Mouse (Mus musculus): ENCODE data around the gene Apoc2. TPM values are rescaled to one million over a fixed set of nuclear protein-coding genes. Genes with fewer than 3 reads are reported as not detected.

The Apoc2 gene
- polyA plus RNA-seq, 1 experiment, result not detected

DNA sequence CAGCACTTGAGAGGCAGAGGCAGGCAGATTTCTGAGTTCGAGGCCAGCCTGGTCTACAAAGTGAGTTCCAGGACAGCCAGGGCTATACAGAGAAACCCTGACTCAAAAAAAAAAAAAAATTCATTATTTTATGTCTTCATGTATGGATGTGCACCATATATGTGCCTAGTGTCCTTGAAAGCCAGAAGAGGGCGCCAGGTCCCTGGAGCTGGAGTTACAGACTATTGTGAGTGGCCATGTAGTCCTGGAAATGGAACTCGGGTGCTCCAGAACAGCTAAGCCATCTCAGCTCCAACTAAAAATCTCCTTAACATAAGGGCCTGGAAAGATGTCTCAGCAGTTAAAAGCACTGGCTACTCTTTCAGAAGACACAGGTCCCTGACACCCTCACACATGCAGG, 11.0 kb downstream of the Apoc2 start:
- Histone ChIP-seq H3K36me3 (ENCODE audit: control insufficient read depth, insufficient read depth) (no peaks in the 10 kb centered on the region), H3K4me2 (ENCODE audit: low read depth) (no peak overlapping the region), H3ac (ENCODE audit: control insufficient read depth, insufficient read length) (no peak overlapping the region), H3K27me3 (ENCODE audit: control insufficient read depth, insufficient read depth, insufficient read length) (no peaks in the 10 kb centered on the region), H3K79me2 (ENCODE audit: control insufficient read depth, insufficient read depth) (peaks cover 28% of the 10 kb centered on the region), H3K4me3 (no peak overlapping the region)
- TF ChIP-seq POLR2AphosphoS2 (IDR thresholded peaks at IDR 0.05; ENCODE audit: insufficient read length, low read depth) (no peak), POLR2A (IDR thresholded peaks at IDR 0.05; ENCODE audit: insufficient read length, low read depth) (no peak), SRF (IDR thresholded peaks at IDR 0.05; ENCODE audit: control insufficient read depth, insufficient read length, low read depth) (no peak), TCF3 (IDR thresholded peaks at IDR 0.05; ENCODE audit: insufficient read length, low read depth) (no peak), E2F4 (IDR thresholded peaks at IDR 0.05; ENCODE audit: insufficient read depth) (no peak), MYOD1 (IDR thresholded peaks at IDR 0.05; ENCODE audit: control insufficient read depth in 1 of 3, insufficient read length in 2 of 3, low read depth in 2 of 3) (no peak), CEBPB (IDR thresholded peaks at IDR 0.05; ENCODE audit: insufficient read depth, poor library complexity, severe bottlenecking) (no peak), TCF12 (IDR thresholded peaks at IDR 0.05; ENCODE audit: insufficient read depth, poor library complexity, severe bottlenecking) (no peak), MYOG (IDR thresholded peaks at IDR 0.05; ENCODE audit: control insufficient read depth in 1 of 3, insufficient read depth in 1 of 3, insufficient read length in 2 of 3, low read depth in 2 of 3) (no peak), REST (IDR thresholded peaks at IDR 0.05; ENCODE audit: insufficient read depth, insufficient read length) (no peak), MAX (IDR thresholded peaks at IDR 0.05; ENCODE audit: low read depth) (no peak), USF1 (IDR thresholded peaks at IDR 0.05; ENCODE audit: low read depth) (no peak)

DNA sequence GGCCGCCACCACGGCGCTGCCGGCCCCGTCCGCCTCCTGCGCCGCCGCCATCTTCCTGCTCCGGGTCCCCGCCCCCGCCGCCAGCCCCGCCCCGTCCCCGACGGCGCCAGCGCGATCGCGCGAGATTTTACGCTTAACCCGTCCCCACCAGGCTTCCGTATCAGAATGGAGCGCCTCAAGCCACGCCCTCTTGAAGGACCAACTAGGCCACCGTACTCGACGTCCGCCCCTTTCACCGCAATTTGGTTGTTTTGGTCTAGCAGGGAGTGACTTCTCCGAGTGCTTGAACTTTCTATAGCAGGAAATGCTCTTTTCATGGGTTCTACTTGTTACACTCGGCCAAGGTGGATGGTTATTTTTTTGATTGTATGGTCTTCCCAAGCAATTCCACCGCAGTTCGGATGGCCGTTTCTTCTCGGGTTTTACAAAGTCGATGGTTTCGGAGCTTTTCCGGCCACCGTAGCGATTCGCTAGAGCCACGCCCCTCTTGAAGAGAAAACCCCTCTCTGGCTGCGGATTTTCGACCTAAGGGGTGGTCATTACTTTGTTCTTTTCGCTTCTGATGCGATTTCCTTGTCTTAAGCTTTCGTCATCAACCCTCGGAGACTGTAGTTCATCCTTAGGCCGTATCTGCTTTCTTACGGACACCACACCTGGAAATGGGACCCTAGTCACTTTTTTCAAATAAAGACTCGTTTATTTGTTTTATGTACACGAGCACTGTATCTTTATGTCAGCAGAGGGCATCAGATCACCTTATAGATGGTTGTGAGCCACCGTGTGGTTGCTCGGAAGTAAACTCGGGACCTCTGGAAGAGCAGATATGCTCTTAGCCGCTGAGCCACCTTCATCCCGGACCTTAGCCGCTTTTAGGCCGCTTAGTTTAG, 12.5 kb downstream of the Apoc2 start, which contains the start of gene Clptm1:
Gene Clptm1 (minus strand): TSS at position 79 of the 887 bp plus-strand sequence.
- Histone ChIP-seq H3ac (ENCODE audit: control insufficient read depth, insufficient read length) (peak within 1 kb of the TSS; percentile 72), H3K4me3 (peak within 1 kb of the TSS; percentile 80), H3K27me3 (ENCODE audit: control insufficient read depth, insufficient read depth, insufficient read length) (no peaks in the 10 kb centered on the region), H3K4me2 (ENCODE audit: low read depth) (peak within 1 kb of the TSS; percentile 95), H3K79me2 (ENCODE audit: control insufficient read depth, insufficient read depth) (peaks cover 42% of the 10 kb centered on the region), H3K36me3 (ENCODE audit: control insufficient read depth, insufficient read depth) (no peaks in the 10 kb centered on the region)
- TF ChIP-seq SRF (IDR thresholded peaks at IDR 0.05; ENCODE audit: control insufficient read depth, insufficient read length, low read depth) (no peak), TCF12 (IDR thresholded peaks at IDR 0.05; ENCODE audit: insufficient read depth, poor library complexity, severe bottlenecking) (no peak), USF1 (IDR thresholded peaks at IDR 0.05; ENCODE audit: low read depth) (no peak), REST (IDR thresholded peaks at IDR 0.05; ENCODE audit: insufficient read depth, insufficient read length) (no peak), POLR2AphosphoS2 (IDR thresholded peaks at IDR 0.05; ENCODE audit: insufficient read length, low read depth) (peak; percentile 74), E2F4 (IDR thresholded peaks at IDR 0.05; ENCODE audit: insufficient read depth) (no peak), MAX (IDR thresholded peaks at IDR 0.05; ENCODE audit: low read depth) (peak; percentile 3), MYOG (IDR thresholded peaks at IDR 0.05; ENCODE audit: control insufficient read depth in 1 of 3, insufficient read depth in 1 of 3, insufficient read length in 2 of 3, low read depth in 2 of 3) (no peak), MYOD1 (IDR thresholded peaks at IDR 0.05; ENCODE audit: control insufficient read depth in 1 of 3, insufficient read length in 2 of 3, low read depth in 2 of 3) (no peak), CEBPB (IDR thresholded peaks at IDR 0.05; ENCODE audit: insufficient read depth, poor library complexity, severe bottlenecking) (no peak), POLR2A (IDR thresholded peaks at IDR 0.05; ENCODE audit: insufficient read length, low read depth) (peak; percentile 86), TCF3 (IDR thresholded peaks at IDR 0.05; ENCODE audit: insufficient read length, low read depth) (no peak)

DNA sequence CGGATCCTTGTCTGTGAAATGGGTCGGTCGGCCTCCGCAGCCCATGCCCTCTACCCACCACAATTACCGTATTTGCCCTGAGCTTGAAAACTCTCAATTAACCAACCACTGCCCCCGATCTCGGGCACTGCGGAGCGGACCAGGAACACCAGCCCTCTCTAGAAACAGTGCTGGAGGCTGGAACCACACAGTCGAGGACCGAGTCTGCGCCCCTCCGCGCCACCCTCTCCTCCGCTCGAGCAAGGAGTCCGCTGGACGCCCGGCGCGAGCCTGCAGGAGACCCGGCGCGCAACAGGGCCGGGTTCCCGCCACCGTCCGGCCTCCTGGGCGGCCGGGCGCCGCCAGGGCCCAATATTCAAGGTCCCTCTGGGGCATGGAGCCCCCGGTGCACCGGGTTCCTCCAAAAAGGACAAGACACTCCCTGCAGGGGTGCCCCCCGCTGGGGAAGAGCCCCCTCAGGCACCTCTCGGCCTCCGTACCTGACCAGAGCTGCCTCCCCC, 13.2 kb downstream of the Apoc2 start:
- peak overlapping the region; percentile 72 for H3ac ChIP-seq (ENCODE audit: control insufficient read depth, insufficient read length)

DNA sequence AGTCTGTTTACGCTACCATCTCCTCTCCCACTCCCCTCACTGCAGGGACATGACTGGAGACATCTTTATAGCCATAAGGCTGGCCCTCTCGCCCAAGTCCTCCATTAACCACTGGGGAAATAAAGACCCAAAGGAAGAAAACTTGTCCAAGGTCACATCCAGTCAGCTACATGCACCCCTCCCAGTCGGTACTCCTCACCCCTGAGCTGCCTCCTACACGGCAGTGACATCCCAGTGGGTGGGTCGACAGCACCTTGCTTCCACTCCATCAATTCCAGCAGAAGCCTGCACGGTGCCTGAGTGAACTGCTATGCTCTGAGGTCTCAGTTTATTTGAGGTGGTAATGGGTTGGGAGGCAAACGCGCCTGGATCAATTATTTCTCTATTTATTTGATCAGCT, 13.8 kb downstream of the Apoc2 start:
- TF ChIP-seq POLR2AphosphoS2 (IDR thresholded peaks at IDR 0.05; ENCODE audit: insufficient read length, low read depth) (no peak), CEBPB (IDR thresholded peaks at IDR 0.05; ENCODE audit: insufficient read depth, poor library complexity, severe bottlenecking) (no peak), E2F4 (IDR thresholded peaks at IDR 0.05; ENCODE audit: insufficient read depth) (no peak), MAX (IDR thresholded peaks at IDR 0.05; ENCODE audit: low read depth) (no peak), REST (IDR thresholded peaks at IDR 0.05; ENCODE audit: insufficient read depth, insufficient read length) (no peak), TCF3 (IDR thresholded peaks at IDR 0.05; ENCODE audit: insufficient read length, low read depth) (no peak), MYOG (IDR thresholded peaks at IDR 0.05; ENCODE audit: control insufficient read depth in 1 of 3, insufficient read depth in 1 of 3, insufficient read length in 2 of 3, low read depth in 2 of 3) (no peak), USF1 (IDR thresholded peaks at IDR 0.05; ENCODE audit: low read depth) (no peak), TCF12 (IDR thresholded peaks at IDR 0.05; ENCODE audit: insufficient read depth, poor library complexity, severe bottlenecking) (no peak), MYOD1 (IDR thresholded peaks at IDR 0.05; ENCODE audit: control insufficient read depth in 1 of 3, insufficient read length in 2 of 3, low read depth in 2 of 3) (no peak), POLR2A (IDR thresholded peaks at IDR 0.05; ENCODE audit: insufficient read length, low read depth) (no peak), SRF (IDR thresholded peaks at IDR 0.05; ENCODE audit: control insufficient read depth, insufficient read length, low read depth) (no peak)
- Histone ChIP-seq H3K79me2 (ENCODE audit: control insufficient read depth, insufficient read depth) (peaks cover 46% of the 10 kb centered on the region), H3K36me3 (ENCODE audit: control insufficient read depth, insufficient read depth) (no peaks in the 10 kb centered on the region), H3K4me3 (peak overlapping the region; percentile 80), H3K27me3 (ENCODE audit: control insufficient read depth, insufficient read depth, insufficient read length) (no peaks in the 10 kb centered on the region), H3ac (ENCODE audit: control insufficient read depth, insufficient read length) (peak overlapping the region; percentile 72), H3K4me2 (ENCODE audit: low read depth) (peak overlapping the region; percentile 95)

More for the DNA sequence above, 13.2 kb downstream of the Apoc2 start:
- Histone ChIP-seq H3K4me3 (peak overlapping the region; percentile 80), H3K4me2 (ENCODE audit: low read depth) (peak overlapping the region; percentile 95), H3K36me3 (ENCODE audit: control insufficient read depth, insufficient read depth) (no peaks in the 10 kb centered on the region), H3K79me2 (ENCODE audit: control insufficient read depth, insufficient read depth) (peaks cover 44% of the 10 kb centered on the region), H3K27me3 (ENCODE audit: control insufficient read depth, insufficient read depth, insufficient read length) (no peaks in the 10 kb centered on the region)
- TF ChIP-seq POLR2AphosphoS2 (IDR thresholded peaks at IDR 0.05; ENCODE audit: insufficient read length, low read depth) (no peak), MYOG (IDR thresholded peaks at IDR 0.05; ENCODE audit: control insufficient read depth in 1 of 3, insufficient read depth in 1 of 3, insufficient read length in 2 of 3, low read depth in 2 of 3) (no peak), CEBPB (IDR thresholded peaks at IDR 0.05; ENCODE audit: insufficient read depth, poor library complexity, severe bottlenecking) (no peak), REST (IDR thresholded peaks at IDR 0.05; ENCODE audit: insufficient read depth, insufficient read length) (no peak), USF1 (IDR thresholded peaks at IDR 0.05; ENCODE audit: low read depth) (no peak), MYOD1 (IDR thresholded peaks at IDR 0.05; ENCODE audit: control insufficient read depth in 1 of 3, insufficient read length in 2 of 3, low read depth in 2 of 3) (no peak), E2F4 (IDR thresholded peaks at IDR 0.05; ENCODE audit: insufficient read depth) (no peak), TCF3 (IDR thresholded peaks at IDR 0.05; ENCODE audit: insufficient read length, low read depth) (no peak)

All from myocyte (in vitro differentiated cells).